Mouse (Mus musculus) small intestine, adult 2 months (tissue): ENCODE measurements around the gene Tjp1. TPM values are rescaled to one million over a fixed set of nuclear protein-coding genes. Genes with fewer than 3 reads are reported as not detected.
A peak's percentile ranks its signal among the peaks of the same experiment; 100 is the strongest.

Source experiments
- H3K27ac ChIP-seq: fragments of 200-500 bp; 2 replicates; pipeline ENCODE4 v1.5.1; 2012; ENCODE audit warnings: low read depth, low read length, control low read depth, inconsistent platforms; ENCODE audit not compliant: insufficient read depth
- H3K27me3 ChIP-seq: fragments of 200-500 bp; 2 replicates; pipeline ENCODE4 v1.6.1; 2012; ENCODE audit warnings: mild to moderate bottlenecking, moderate library complexity, low read length, inconsistent platforms; ENCODE audit not compliant: control insufficient read depth, insufficient read depth
- H3K36me3 ChIP-seq: fragments of 200-500 bp; 2 replicates; pipeline ENCODE4 v1.6.1; 2012; ENCODE audit warnings: mild to moderate bottlenecking, low read length, control low read depth, inconsistent platforms; ENCODE audit not compliant: control insufficient read depth, insufficient read depth
- H3K4me1 ChIP-seq: fragments of 200-500 bp; 2 replicates; pipeline ENCODE4 v1.6.1; 2012; ENCODE audit warnings: low read length, inconsistent platforms, mixed read lengths; ENCODE audit not compliant: control insufficient read depth, insufficient read depth, insufficient read length
- H3K4me3 ChIP-seq: fragments of 200-500 bp; 2 replicates; pipeline ENCODE4 v1.5.1; 2012; ENCODE audit warnings: low read depth, mild to moderate bottlenecking, control low read depth, inconsistent platforms, low read length, moderate library complexity
- CTCF ChIP-seq: fragments of 200-500 bp; IDR thresholded peaks from 2 replicates; pipeline ENCODE4 v1.5.1; 2012; ENCODE audit warnings: low read depth, mild to moderate bottlenecking, control low read depth, inconsistent platforms, low read length, moderate library complexity, mixed read lengths; ENCODE audit not compliant: insufficient replicate concordance, insufficient read length; ENCODE audit errors: extremely low read depth
- POLR2A ChIP-seq: fragments of 200-500 bp; IDR thresholded peaks from 2 replicates; pipeline ENCODE4 v1.6.1; 2012; ENCODE audit warnings: low read depth, mild to moderate bottlenecking, control low read depth, inconsistent platforms, low read length, moderate library complexity
- WGBS: fragments of 180-500 bp; shearing (Covaris S2); methylation state at CpG from one replicate; pipeline ENCODE4 v1.1.7; 2018; 5-methylcytosine and 5-hydroxymethylcytosine counted together
- polyA plus RNA-seq: library from polyadenylated mRNA; depleted of rRNA; stranded (reverse); fragments of >200 nt; gene quantifications from 2 replicates; pipeline ENCODE4 v1.2.3, GENCODE M21; 2012

The Tjp1 gene
- polyA plus RNA-seq, 1 experiment = 13.2 TPM

- H3K27me3 ChIP-seq = no peaks in the 10 kb centered on the region
- no peak for TF ChIP-seq CTCF
- no peak for TF ChIP-seq POLR2A
- H3K4me1 ChIP-seq = peaks cover 31% of the 10 kb centered on the region
- no peaks in the 10 kb centered on the region for H3K36me3 ChIP-seq
- H3K27ac ChIP-seq = peak overlapping the region; percentile 99
- WGBS = 21% methylated on average over 8 of the region's 8 CpGs
- no peak overlapping the region for H3K4me3 ChIP-seq
Observed at GRCm38 (mm10) chr7:65468191-65468590, 59.4 kb downstream of the Tjp1 start.

DNA sequence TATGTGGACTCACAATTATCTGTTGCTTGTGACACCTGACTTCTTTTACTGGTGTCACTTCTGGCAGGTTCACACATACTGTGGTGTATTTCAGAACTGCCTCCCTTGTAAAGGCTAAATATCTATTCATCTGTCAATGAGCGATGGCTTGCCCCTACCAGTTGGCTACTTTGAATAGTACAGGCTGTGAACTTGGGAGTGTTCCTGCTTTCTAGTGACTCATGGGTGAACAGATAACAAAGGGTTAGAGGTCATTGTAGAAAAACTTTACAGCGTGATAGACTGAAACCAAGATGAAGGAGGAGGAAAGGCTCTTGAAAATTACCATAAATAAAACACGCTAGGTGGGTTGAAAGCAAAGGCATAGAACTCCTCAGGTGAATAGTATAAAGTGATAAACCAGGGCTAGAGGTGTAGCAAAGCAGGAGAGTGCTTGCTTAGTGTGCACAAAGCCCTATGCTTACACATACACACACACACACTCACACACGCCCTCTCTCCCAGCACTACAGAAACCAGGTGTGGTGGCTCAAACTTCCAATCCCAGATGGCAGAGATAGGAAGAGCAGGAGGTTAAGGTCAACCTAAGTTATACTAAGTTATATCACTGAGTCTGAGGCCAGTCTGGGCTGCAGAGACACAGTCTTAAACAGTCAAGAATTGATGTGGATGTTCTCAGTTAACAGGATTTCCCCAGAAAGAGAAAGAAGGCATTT, 60.1 kb downstream of the Tjp1 start:
- TF ChIP-seq CTCF (no peak), POLR2A (no peak)
- H3K27ac ChIP-seq = peak overlapping the region; percentile 99

DNA sequence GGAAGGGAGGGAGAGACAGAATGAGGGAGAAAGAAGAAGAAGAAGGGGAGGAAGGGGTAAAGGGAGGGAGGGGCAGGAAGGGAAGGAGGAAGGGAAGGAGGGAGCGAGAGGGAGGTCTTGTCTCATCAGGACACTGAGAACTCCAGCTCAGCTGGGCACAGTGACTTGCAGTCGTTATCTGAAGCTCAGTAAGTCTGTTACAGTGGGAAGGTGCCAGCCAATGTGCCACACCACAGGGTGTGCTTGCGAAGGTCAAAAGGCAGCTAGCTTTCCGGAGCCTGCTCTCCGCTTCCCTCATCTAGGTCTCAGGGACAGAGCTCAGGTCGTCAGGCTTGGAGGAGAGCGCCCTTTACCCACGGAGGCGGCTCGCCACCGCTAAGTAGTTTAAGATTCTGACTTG, 61.4 kb downstream of the Tjp1 start:
- Histone ChIP-seq H3K4me3 (no peak overlapping the region), H3K27ac (peak overlapping the region; percentile 64; the same call in 1 of the 2 replicates), H3K36me3 (no peaks in the 10 kb centered on the region), H3K4me1 (peaks cover 31% of the 10 kb centered on the region), H3K27me3 (no peaks in the 10 kb centered on the region)
- 18% methylated on average over 11 of the region's 11 CpGs for WGBS
- no peak; the same call in 1 of the 2 replicates for TF ChIP-seq POLR2A
- TF ChIP-seq CTCF = no peak

More for the DNA sequence above, 60.1 kb downstream of the Tjp1 start:
- Histone ChIP-seq H3K27me3 (no peaks in the 10 kb centered on the region), H3K4me1 (peaks cover 31% of the 10 kb centered on the region), H3K36me3 (no peaks in the 10 kb centered on the region), H3K4me3 (no peak overlapping the region)
- WGBS = 29% methylated on average over 4 of the region's 4 CpGs

DNA sequence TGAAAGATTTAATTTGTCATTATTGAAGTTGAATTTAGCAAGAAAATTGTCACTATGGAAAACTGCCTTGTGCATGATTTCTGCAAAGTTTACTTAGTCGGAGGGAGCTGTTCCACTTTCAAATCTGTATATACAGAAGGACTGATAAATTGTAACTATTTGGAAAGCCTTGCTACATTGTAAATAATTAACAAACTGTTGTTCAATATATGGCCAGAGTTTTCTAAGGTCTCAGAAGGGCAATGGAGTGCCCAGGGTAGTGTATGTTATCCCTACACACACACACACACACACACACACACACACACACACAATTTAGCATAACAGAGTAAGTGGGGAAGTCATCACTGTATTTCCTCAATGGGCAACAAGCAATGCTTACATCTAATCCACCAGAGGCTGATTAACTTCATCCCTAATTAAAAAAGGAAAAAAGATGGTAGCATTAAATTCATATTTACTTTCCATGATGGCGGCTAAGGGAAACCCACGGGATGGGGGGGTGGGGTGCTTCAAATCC, 63.0 kb downstream of the Tjp1 start:
- H3K4me3 ChIP-seq = no peak overlapping the region
- no peaks in the 10 kb centered on the region for H3K36me3 ChIP-seq
- H3K27me3 ChIP-seq = no peaks in the 10 kb centered on the region
- peaks cover 24% of the 10 kb centered on the region for H3K4me1 ChIP-seq
- 63% methylated on average over 3 of the region's 3 CpGs for WGBS
- no peak overlapping the region for H3K27ac ChIP-seq
- TF ChIP-seq POLR2A = no peak
- no peak for TF ChIP-seq CTCF

DNA sequence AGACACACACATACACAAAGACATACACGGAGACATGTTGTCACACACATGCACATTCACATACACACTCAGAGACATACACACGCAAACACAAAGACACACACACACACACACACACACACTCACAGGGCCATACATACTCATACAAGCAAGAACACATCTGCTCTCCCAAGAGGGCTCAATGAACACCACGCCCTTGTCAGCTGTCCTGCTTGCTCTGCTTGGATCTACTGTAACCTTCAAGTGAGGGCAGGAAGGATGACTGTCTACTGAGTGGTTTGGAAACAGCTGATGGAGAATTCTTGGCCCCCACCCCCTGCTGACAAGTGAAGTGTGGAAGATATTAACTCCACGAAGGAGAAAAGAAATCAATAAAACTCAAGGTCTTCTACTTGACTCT, 64.1 kb downstream of the Tjp1 start:
- H3K36me3 ChIP-seq = no peaks in the 10 kb centered on the region
- 59% methylated on average over 4 of the region's 4 CpGs for WGBS
- H3K4me3 ChIP-seq = no peak overlapping the region
- peaks cover 16% of the 10 kb centered on the region for H3K4me1 ChIP-seq
- H3K27ac ChIP-seq = no peak overlapping the region
- no peaks in the 10 kb centered on the region for H3K27me3 ChIP-seq
- no peak for TF ChIP-seq POLR2A
- no peak for TF ChIP-seq CTCF

GRCm38 (mm10) chr7:65461412-65461811, 66.2 kb downstream of the Tjp1 start:
- peaks cover 11% of the 10 kb centered on the region; the same call in 1 of the 2 replicates for H3K4me1 ChIP-seq
- H3K36me3 ChIP-seq = no peaks in the 10 kb centered on the region
- TF ChIP-seq CTCF = no peak
- no peak for TF ChIP-seq POLR2A
- H3K27ac ChIP-seq = no peak overlapping the region
- no peaks in the 10 kb centered on the region for H3K27me3 ChIP-seq
- H3K4me3 ChIP-seq = no peak overlapping the region
- 90% methylated on average over 1 of the region's 1 CpGs for WGBS

DNA sequence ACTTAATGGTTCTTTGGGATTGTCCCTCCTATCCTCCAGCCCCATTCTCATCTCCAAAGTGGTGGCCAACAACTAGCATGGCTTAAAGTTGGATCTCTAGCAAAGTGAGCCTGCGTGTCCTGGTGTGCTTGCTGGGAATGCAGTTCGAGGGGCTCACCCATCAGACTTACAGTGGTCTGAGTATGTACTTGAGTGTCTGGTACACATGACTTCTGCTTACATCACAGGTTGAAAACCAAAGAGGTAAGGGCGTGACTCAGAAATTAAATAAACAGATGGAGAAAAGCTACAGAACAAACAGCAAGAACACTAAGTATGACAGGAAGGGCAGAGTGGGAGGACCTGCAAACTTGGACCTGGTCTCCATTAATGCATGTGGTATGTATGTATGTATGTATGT, 67.4 kb downstream of the Tjp1 start:
- H3K27me3 ChIP-seq = no peaks in the 10 kb centered on the region
- 86% methylated on average over 3 of the region's 3 CpGs for WGBS
- no peak overlapping the region for H3K27ac ChIP-seq
- TF ChIP-seq CTCF = no peak
- no peak for TF ChIP-seq POLR2A
- no peaks in the 10 kb centered on the region for H3K36me3 ChIP-seq
- peaks cover 12% of the 10 kb centered on the region for H3K4me1 ChIP-seq
- H3K4me3 ChIP-seq = no peak overlapping the region
